Mouse (Mus musculus) heart, adult 2 months (tissue): ENCODE results near the gene Bclaf3. TPM values are rescaled to one million over a fixed set of nuclear protein-coding genes. Genes with fewer than 3 reads are reported as not detected.
A peak's percentile ranks its signal among the peaks of the same experiment; 100 is the strongest.

ENCODE experiments used
- DNase-seq, 2 experiments: peaks; one replicate each; pipeline ENCODE4 v3.0.0; 2021
- H3K27ac ChIP-seq: fragments of 200-600 bp; 2 replicates; pipeline ENCODE4 v1.8.1; 2022
- H3K27me3 ChIP-seq: fragments of 200-500 bp; 2 replicates; pipeline ENCODE4 v1.6.1; 2012; ENCODE audit warnings: mild to moderate bottlenecking, low read length, inconsistent platforms, mixed read lengths; ENCODE audit not compliant: control insufficient read depth, insufficient read depth
- H3K36me3 ChIP-seq: fragments of 200-500 bp; 2 replicates; pipeline ENCODE4 v1.6.1; 2012; ENCODE audit warnings: low read length, inconsistent platforms; ENCODE audit not compliant: control insufficient read depth, insufficient read depth
- H3K4me1 ChIP-seq: fragments of 200-500 bp; 2 replicates; pipeline ENCODE4 v1.6.1; 2011; ENCODE audit warnings: low read length; ENCODE audit not compliant: control insufficient read depth, insufficient read depth
- H3K4me3 ChIP-seq: fragments of 200-600 bp; 2 replicates; pipeline ENCODE4 v1.8.1; 2022
- H3K79me2 ChIP-seq: fragments of 200-500 bp; replicated peaks from 2 replicates; pipeline ENCODE4 v1.6.1; 2012; ENCODE audit warnings: mild to moderate bottlenecking, inconsistent platforms, low read length, moderate library complexity, mixed read lengths; ENCODE audit not compliant: control insufficient read depth, insufficient read depth
- H3K9ac ChIP-seq: fragments of 200-500 bp; 2 replicates; pipeline ENCODE4 v1.6.1; 2012; ENCODE audit warnings: low read depth, mild to moderate bottlenecking, control low read depth, inconsistent platforms, low read length, mixed read lengths
- CTCF ChIP-seq: fragments of 200-600 bp; IDR thresholded peaks from 2 replicates; pipeline ENCODE4 v1.8.1; 2022; ENCODE audit warnings: antibody characterized with exemption, mild to moderate bottlenecking, moderate library complexity
- EP300 ChIP-seq: fragments of 200-500 bp; IDR thresholded peaks from 2 replicates; pipeline ENCODE4 v1.6.1; 2011; ENCODE audit warnings: low read depth, low read length, control low read depth; ENCODE audit not compliant: insufficient read depth
- POLR2A ChIP-seq: fragments of 200-500 bp; IDR thresholded peaks from 2 replicates; pipeline ENCODE4 v1.6.1; 2011; ENCODE audit warnings: mild to moderate bottlenecking, low read depth, low read length, control low read depth; ENCODE audit not compliant: insufficient read depth
- WGBS: fragments of 180-500 bp; shearing (Covaris S2); methylation state at CpG from one replicate; pipeline ENCODE4 v1.1.7; 2018; 5-methylcytosine and 5-hydroxymethylcytosine counted together
- intact Hi-C: fragments of 180-260 bp; cut with DNase I; formaldehyde crosslinking; loops from one replicate; pipeline ENCODE4 v1.15.1; 2025
- polyA plus RNA-seq: library from polyadenylated mRNA; depleted of rRNA; stranded (reverse); fragments of >200 nt; gene quantifications from 2 replicates; pipeline ENCODE4 v1.2.3, GENCODE M21; 2012
- total RNA-seq, 2 experiments: library from RNA; stranded (reverse); gene quantifications; 2 replicates each; pipeline ENCODE4 v1.2.3; 2021

Bclaf3 gene
- total and polyA plus RNA-seq, 3 experiments, result 1.2 to 3.8 (median 2.9) TPM

- intact Hi-C loops, result no loop called here
- Histone ChIP-seq H3K9ac (no peak overlapping the region), H3K4me3 (no peak overlapping the region)
These were observed 16.4 kb upstream of the Bclaf3 start for GRCm38 (mm10) chrX:159509847-159510715.

GRCm38 (mm10) chrX:159510716-159511051, 15.8 kb upstream of the Bclaf3 start:
- Histone ChIP-seq H3K36me3 (no peaks in the 10 kb centered on the region), H3K27me3 (no peaks in the 10 kb centered on the region), H3K9ac (no peak overlapping the region), H3K4me1 (no peaks in the 10 kb centered on the region), H3K4me3 (no peak overlapping the region), H3K79me2 (no peaks in the 10 kb centered on the region), H3K27ac (no peak overlapping the region)
- intact Hi-C loops, result no loop called here
- TF ChIP-seq EP300, result no peak
- no peak for TF ChIP-seq POLR2A
- TF ChIP-seq CTCF, result no peak
- 63% methylated on average over 9 of the region's 9 CpGs for WGBS
- peak in 1 of 2 experiments; percentile 6 for DNase-seq

More at GRCm38 (mm10) chrX:159509847-159510715, 16.4 kb upstream of the Bclaf3 start:
- Histone ChIP-seq H3K4me1 (no peaks in the 10 kb centered on the region), H3K79me2 (no peaks in the 10 kb centered on the region), H3K27ac (no peak overlapping the region), H3K27me3 (no peaks in the 10 kb centered on the region), H3K36me3 (no peaks in the 10 kb centered on the region)
- no peak for DNase-seq
- WGBS, result 76% methylated on average over 19 of the region's 19 CpGs
- TF ChIP-seq CTCF, result no peak
- no peak for TF ChIP-seq POLR2A
- no peak for TF ChIP-seq EP300

- Histone ChIP-seq H3K79me2 (no peaks in the 10 kb centered on the region), H3K4me3 (no peak overlapping the region), H3K4me1 (no peaks in the 10 kb centered on the region), H3K9ac (no peak overlapping the region), H3K36me3 (no peaks in the 10 kb centered on the region), H3K27me3 (no peaks in the 10 kb centered on the region), H3K27ac (no peak overlapping the region)
- 85% methylated on average over 6 of the region's 6 CpGs for WGBS
- intact Hi-C loops, result no loop called here
- DNase-seq, result no peak
- no peak for TF ChIP-seq POLR2A
These were observed 10.9 kb upstream of the Bclaf3 start for GRCm38 (mm10) chrX:159515599-159515998.

- WGBS, result 59% methylated on average over 3 of the region's 3 CpGs
- H3K27me3 ChIP-seq, result no peaks in the 10 kb centered on the region
- no peaks in the 10 kb centered on the region for H3K4me1 ChIP-seq
- no peaks in the 10 kb centered on the region for H3K36me3 ChIP-seq
- H3K9ac ChIP-seq, result no peak overlapping the region
- H3K4me3 ChIP-seq, result no peak overlapping the region
- no peak for DNase-seq
- no peak for TF ChIP-seq EP300
- TF ChIP-seq POLR2A, result no peak
- no peak for TF ChIP-seq CTCF
- intact Hi-C loops, result no loop called here
- no peak overlapping the region for H3K27ac ChIP-seq
- H3K79me2 ChIP-seq, result no peaks in the 10 kb centered on the region
These were observed 4.7 kb upstream of the Bclaf3 start for GRCm38 (mm10) chrX:159521780-159522179.

- H3K36me3 ChIP-seq, result no peaks in the 10 kb centered on the region
- no peaks in the 10 kb centered on the region for H3K79me2 ChIP-seq
- DNase-seq, result no peak
- H3K27ac ChIP-seq, result no peak overlapping the region
- H3K27me3 ChIP-seq, result no peaks in the 10 kb centered on the region
- no peak overlapping the region for H3K4me3 ChIP-seq
- TF ChIP-seq CTCF (no peak), EP300 (no peak), POLR2A (no peak)
- 67% methylated on average over 4 of the region's 4 CpGs for WGBS
- no peak overlapping the region for H3K9ac ChIP-seq
- no peaks in the 10 kb centered on the region for H3K4me1 ChIP-seq
- intact Hi-C loops, result no loop called here
These were observed 3.8 kb upstream of the Bclaf3 start for GRCm38 (mm10) chrX:159522651-159523050.

- Histone ChIP-seq H3K27me3 (no peaks in the 10 kb centered on the region), H3K4me3 (peak overlapping the region; percentile 62), H3K9ac (peak overlapping the region; percentile 86), H3K79me2 (no peaks in the 10 kb centered on the region), H3K27ac (peak overlapping the region; percentile 80), H3K4me1 (no peaks in the 10 kb centered on the region), H3K36me3 (no peaks in the 10 kb centered on the region)
- DNase-seq, result peak; percentile 94 to 95
- TF ChIP-seq POLR2A (peak; percentile 48; the same call in 1 of the 2 replicates), CTCF (peak; percentile 92), EP300 (no peak)
- 9% methylated on average over 38 of the region's 38 CpGs for WGBS
- intact Hi-C loops, result loop anchor here (5.0 kb wide), 2 partner anchors 160 to 430 kb away; partner anchors contain the start of gene Eif1ax
These were observed 5.9 kb downstream of the Bclaf3 start for GRCm38 (mm10) chrX:159532427-159532810.
